Mouse (Mus musculus) midbrain, embryonic 14.5 days (tissue): ENCODE results near the gene Dpf2. TPM values are rescaled to one million over a fixed set of nuclear protein-coding genes. Genes with fewer than 3 reads are reported as not detected.

ENCODE experiments used
- ATAC-seq: fragments of 200-750 bp; cut with Nextera tagmentation; 2 replicates; pipeline ENCODE4 v1.8.0; 2017; ENCODE audit warnings: moderate number of reproducible peaks, moderate library complexity; ENCODE audit not compliant: low FRiP score, low TSS enrichment
- DNase-seq: peaks from one replicate; pipeline ENCODE4 v3.0.0-alpha.2; 2015
- H3K27ac ChIP-seq: fragments of 300-500 bp; sonication (generic); replicated peaks from 2 replicates; pipeline ENCODE4 v1.5.1; 2014; ENCODE audit warnings: mild to moderate bottlenecking, low read depth, low read length, moderate library complexity
- H3K27me3 ChIP-seq: fragments of 300-500 bp; sonication (generic); 2 replicates; pipeline ENCODE4 v1.6.1; 2014; ENCODE audit warnings: low read length, control low read depth, mixed read lengths; ENCODE audit not compliant: control insufficient read depth, insufficient read depth
- H3K36me3 ChIP-seq: fragments of 300-500 bp; sonication (generic); 2 replicates; pipeline ENCODE4 v1.6.1; 2014; ENCODE audit warnings: low read length, control low read depth; ENCODE audit not compliant: control insufficient read depth, insufficient read depth
- H3K4me1 ChIP-seq: fragments of 300-500 bp; sonication (generic); 2 replicates; pipeline ENCODE4 v1.6.1; 2014; ENCODE audit warnings: mild to moderate bottlenecking, antibody characterized with exemption, low read length, control low read depth; ENCODE audit not compliant: control insufficient read depth, insufficient read depth
- H3K4me2 ChIP-seq: fragments of 300-500 bp; sonication (generic); 2 replicates; pipeline ENCODE4 v1.6.1; 2014; ENCODE audit warnings: mild to moderate bottlenecking, low read length, moderate library complexity
- H3K4me3 ChIP-seq: fragments of 300-500 bp; sonication (generic); replicated peaks from 2 replicates; pipeline ENCODE4 v1.5.1; 2014; ENCODE audit warnings: low read depth, low read length
- H3K9ac ChIP-seq: fragments of 300-500 bp; sonication (generic); replicated peaks from 2 replicates; pipeline ENCODE4 v1.6.1; 2014; ENCODE audit warnings: mild to moderate bottlenecking, low read length, moderate library complexity
- H3K9me3 ChIP-seq: fragments of 300-500 bp; sonication (generic); 2 replicates; pipeline ENCODE4 v1.6.1; 2016; ENCODE audit warnings: low read length, control low read depth, mixed read lengths; ENCODE audit not compliant: control insufficient read depth
- WGBS: fragments of 180-500 bp; shearing (Covaris S2); extraction: QIAGEN DNeasy Blood & Tissue Kit; methylation state at CpG from one replicate; pipeline ENCODE4 v1.1.7; 2014; 5-methylcytosine and 5-hydroxymethylcytosine counted together
- polyA plus RNA-seq: library from polyadenylated mRNA; unstranded; fragments of >200 nt; fragmentation: Nextera tagmentation; extraction: Ambion mirVana; gene quantifications from 2 replicates; pipeline ENCODE4 v1.2.1, GENCODE M21; 2014

Dpf2 gene
- polyA plus RNA-seq, 1 experiment from 2014 or later, result 108 TPM

GRCm38 (mm10) chr19:5928104-5928503, 15.3 kb upstream of the Dpf2 start:
- WGBS, result 88% methylated on average over 6 of the region's 6 CpGs
- ATAC-seq (no peak), DNase-seq (no peak)
- Histone ChIP-seq H3K9me3 (no peaks in the 10 kb centered on the region), H3K36me3 (no peaks in the 10 kb centered on the region), H3K4me3 (no peak overlapping the region), H3K27ac (no peak overlapping the region), H3K9ac (no peak overlapping the region), H3K27me3 (no peaks in the 10 kb centered on the region), H3K4me1 (peaks cover 8% of the 10 kb centered on the region; the same call in 1 of the 2 replicates), H3K4me2 (no peak overlapping the region)

- 81% methylated on average over 8 of the region's 8 CpGs for WGBS
- DNase-seq (no peak), ATAC-seq (no peak)
- Histone ChIP-seq H3K4me1 (peaks cover 8% of the 10 kb centered on the region; the same call in 1 of the 2 replicates), H3K4me3 (no peak overlapping the region), H3K9me3 (no peaks in the 10 kb centered on the region), H3K27me3 (no peaks in the 10 kb centered on the region), H3K27ac (no peak overlapping the region), H3K4me2 (no peak overlapping the region), H3K9ac (no peak overlapping the region), H3K36me3 (no peaks in the 10 kb centered on the region)
These were observed 14.7 kb upstream of the Dpf2 start for GRCm38 (mm10) chr19:5927532-5927931.

- Histone ChIP-seq H3K4me3 (no peak overlapping the region), H3K4me1 (peaks cover 8% of the 10 kb centered on the region; the same call in 1 of the 2 replicates), H3K4me2 (no peak overlapping the region), H3K27ac (no peak overlapping the region), H3K36me3 (no peaks in the 10 kb centered on the region), H3K9me3 (no peaks in the 10 kb centered on the region), H3K27me3 (no peaks in the 10 kb centered on the region), H3K9ac (no peak overlapping the region)
- WGBS, result 82% methylated on average over 11 of the region's 11 CpGs
- DNase-seq (no peak), ATAC-seq (no peak)
These were observed 14.2 kb upstream of the Dpf2 start for GRCm38 (mm10) chr19:5927026-5927425.

- Histone ChIP-seq H3K27ac (peak overlapping the region; percentile 77; the same call in 1 of the 2 replicates), H3K9ac (peak overlapping the region; percentile 62), H3K4me3 (peak overlapping the region; percentile 61), H3K36me3 (no peaks in the 10 kb centered on the region), H3K4me2 (peak overlapping the region; percentile 89), H3K9me3 (no peaks in the 10 kb centered on the region), H3K27me3 (no peaks in the 10 kb centered on the region), H3K4me1 (peaks cover 12% of the 10 kb centered on the region)
- 29% methylated on average over 11 of the region's 11 CpGs for WGBS
- DNase-seq (no peak), ATAC-seq (no peak)
These were observed 12.6 kb upstream of the Dpf2 start for GRCm38 (mm10) chr19:5925311-5925855.

GRCm38 (mm10) chr19:5924713-5925093, 11.9 kb upstream of the Dpf2 start, which contains the start of gene Cdc42ep2:
Gene Cdc42ep2 (minus strand): TSS chr19:5924816.
- WGBS, result under 1% methylated on average over 18 of the region's 18 CpGs
- H3K9ac ChIP-seq, result peak within 1 kb of the TSS; percentile 62
- H3K9me3 ChIP-seq, result no peaks in the 10 kb centered on the region
- peak within 1 kb of the TSS; percentile 77 for H3K27ac ChIP-seq
- peak within 1 kb of the TSS; percentile 61 for H3K4me3 ChIP-seq
- H3K4me2 ChIP-seq, result peak within 1 kb of the TSS; percentile 89
- DNase-seq (peak; percentile 96), ATAC-seq (peak; percentile 91)
- H3K36me3 ChIP-seq, result no peaks in the 10 kb centered on the region
- H3K4me1 ChIP-seq, result peaks cover 12% of the 10 kb centered on the region
- no peaks in the 10 kb centered on the region for H3K27me3 ChIP-seq

- peak overlapping the region; percentile 89 for H3K4me2 ChIP-seq
- ATAC-seq (peak; percentile 84), DNase-seq (peak; percentile 98)
- H3K9me3 ChIP-seq, result no peaks in the 10 kb centered on the region
- H3K9ac ChIP-seq, result peak overlapping the region; percentile 62
- WGBS, result under 1% methylated on average over 38 of the region's 38 CpGs
- H3K4me1 ChIP-seq, result peaks cover 12% of the 10 kb centered on the region
- no peaks in the 10 kb centered on the region for H3K27me3 ChIP-seq
- peak overlapping the region; percentile 77 for H3K27ac ChIP-seq
- peak overlapping the region; percentile 61 for H3K4me3 ChIP-seq
- H3K36me3 ChIP-seq, result no peaks in the 10 kb centered on the region
These were observed 11.3 kb upstream of the Dpf2 start for GRCm38 (mm10) chr19:5923990-5924712.

- Histone ChIP-seq H3K9me3 (no peaks in the 10 kb centered on the region), H3K27me3 (no peaks in the 10 kb centered on the region), H3K4me1 (peaks cover 12% of the 10 kb centered on the region), H3K9ac (0 out of 2 replicates have a peak overlapping the region, but pooled peaks have one; percentile 20), H3K27ac (no peak overlapping the region), H3K36me3 (peaks cover 6% of the 10 kb centered on the region), H3K4me2 (no peak overlapping the region; the same call in 1 of the 2 replicates), H3K4me3 (no peak overlapping the region)
- no peak for DNase-seq
- WGBS, result 94% methylated on average over 3 of the region's 3 CpGs
- no peak for ATAC-seq
These were observed 10.2 kb upstream of the Dpf2 start for GRCm38 (mm10) chr19:5922963-5923362.

- Histone ChIP-seq H3K4me2 (peak overlapping the region; percentile 24; the same call in 1 of the 2 replicates), H3K27me3 (no peaks in the 10 kb centered on the region), H3K4me1 (peaks cover 12% of the 10 kb centered on the region), H3K27ac (no peak overlapping the region), H3K9ac (0 out of 2 replicates have a peak overlapping the region, but pooled peaks have one; percentile 20), H3K36me3 (peaks cover 12% of the 10 kb centered on the region), H3K9me3 (no peaks in the 10 kb centered on the region), H3K4me3 (no peak overlapping the region)
- DNase-seq (no peak), ATAC-seq (no peak)
- WGBS, result 82% methylated on average over 15 of the region's 15 CpGs
These were observed 9.5 kb upstream of the Dpf2 start for GRCm38 (mm10) chr19:5922119-5922942.
